Mouse (Mus musculus): Measurements from ENCODE around the gene Cmtr1. TPM values are rescaled to one million over a fixed set of nuclear protein-coding genes. Genes with fewer than 3 reads are reported as not detected.

Cmtr1 gene
- polyA plus RNA-seq, 1 experiment from 2014 or later = 132 TPM

DNA sequence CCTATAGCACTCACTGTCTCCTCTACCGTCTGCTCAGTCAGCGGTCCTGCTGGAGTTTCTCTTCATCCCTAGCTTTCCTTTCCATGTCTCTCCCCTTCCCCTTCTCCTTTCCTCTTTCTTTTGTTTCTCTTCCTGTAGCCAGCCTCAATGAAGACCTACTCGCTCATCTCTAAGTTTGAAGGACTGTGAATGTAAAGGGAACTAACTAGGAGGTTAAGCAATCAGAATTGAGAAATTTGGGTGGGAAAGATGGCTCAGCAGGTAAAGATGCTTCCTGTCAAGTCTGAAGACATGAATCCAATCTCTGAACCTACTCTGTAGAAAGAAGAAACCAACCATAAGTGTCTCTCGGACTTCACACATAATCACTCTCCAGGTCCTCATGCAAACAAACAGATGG lies 12.9 kb downstream of the Cmtr1 start:
- H3K27me3 ChIP-seq = no peaks in the 10 kb centered on the region
- H3K4me1 ChIP-seq (replicated peaks) = peaks cover 7% of the 10 kb centered on the region
- no peak overlapping the region for H3K4me2 ChIP-seq
- no peaks in the 10 kb centered on the region for H3K9me3 ChIP-seq
- no peak overlapping the region for H3K4me3 ChIP-seq
- no peak overlapping the region for H3K9ac ChIP-seq
- 94% methylated on average over 4 of the region's 4 CpGs for WGBS
- no peak overlapping the region for H3K27ac ChIP-seq
- H3K36me3 ChIP-seq = peaks cover 69% of the 10 kb centered on the region
- ATAC-seq (ENCODE audit: low FRiP score) = no peak

DNA sequence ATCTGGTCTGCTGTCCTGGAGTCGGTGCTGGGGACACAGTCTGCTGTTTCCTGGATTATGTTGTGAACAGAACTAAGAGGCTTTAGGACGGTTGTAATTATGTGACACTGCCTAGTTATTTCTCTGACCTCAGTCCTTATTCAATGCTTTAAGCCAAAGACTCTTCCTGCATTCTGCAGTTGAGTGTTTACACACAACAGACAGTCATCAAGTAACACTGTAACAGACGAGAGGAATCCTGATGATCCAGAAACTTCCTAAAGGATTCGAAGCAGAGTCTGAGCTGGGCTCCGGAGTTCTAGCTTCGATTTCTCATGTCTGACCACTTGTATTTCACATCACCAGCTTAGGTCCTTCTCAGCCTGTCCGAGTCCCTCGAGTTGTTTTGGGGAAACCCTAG lies 18.1 kb downstream of the Cmtr1 start:
- Histone ChIP-seq H3K4me3 (no peak overlapping the region), H3K4me1 (replicated peaks) (0 out of 2 replicates have a peak, but pooled peaks cover 13% of the 10 kb centered on the region), H3K27ac (no peak overlapping the region), H3K36me3 (peaks cover 97% of the 10 kb centered on the region), H3K4me2 (no peak overlapping the region), H3K9me3 (no peaks in the 10 kb centered on the region), H3K27me3 (no peaks in the 10 kb centered on the region), H3K9ac (no peak overlapping the region)
- 93% methylated on average over 8 of the region's 8 CpGs for WGBS
- no peak for ATAC-seq (ENCODE audit: low FRiP score)

DNA sequence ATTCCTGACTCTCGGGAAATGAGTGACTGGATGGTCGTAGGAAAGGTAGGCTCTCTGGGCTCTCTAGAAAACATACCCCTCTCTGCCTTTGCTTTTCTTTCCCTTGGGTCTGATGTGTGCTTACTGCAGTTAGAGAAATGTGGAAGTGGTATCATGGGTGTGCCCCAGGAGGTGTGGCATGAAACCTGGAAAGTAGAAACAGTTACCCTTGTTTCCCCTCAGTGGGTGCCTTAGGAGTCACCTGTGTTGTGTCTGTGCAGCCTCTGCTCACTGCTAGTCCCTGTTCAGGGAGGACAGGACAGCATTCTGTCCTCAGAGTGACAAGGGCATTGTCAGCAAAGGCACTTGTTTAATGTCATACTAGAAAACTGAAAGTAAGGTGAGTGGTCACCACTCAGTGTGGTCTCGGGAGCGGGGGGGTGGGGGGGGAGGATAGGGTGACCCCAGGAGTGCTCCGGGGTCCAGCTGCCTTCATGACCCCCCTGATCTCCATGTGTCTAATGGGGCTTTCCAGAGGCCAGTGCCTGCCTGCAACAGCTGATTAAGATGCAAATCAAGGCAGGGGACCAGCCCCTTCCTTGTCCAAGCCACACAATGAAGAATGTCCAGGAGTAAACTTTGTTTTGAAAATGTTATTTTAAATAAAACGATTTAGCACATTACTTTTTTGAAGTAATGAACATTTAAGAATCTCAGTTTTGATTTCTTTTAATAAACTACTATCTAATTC lies 18.8 kb downstream of the Cmtr1 start:
- H3K9me3 ChIP-seq = no peaks in the 10 kb centered on the region
- no peak overlapping the region for H3K27ac ChIP-seq
- H3K4me3 ChIP-seq = no peak overlapping the region
- H3K9ac ChIP-seq = no peak overlapping the region
- peaks cover 97% of the 10 kb centered on the region for H3K36me3 ChIP-seq
- no peaks in the 10 kb centered on the region for H3K27me3 ChIP-seq
- 0 out of 2 replicates have a peak, but pooled peaks cover 13% of the 10 kb centered on the region for H3K4me1 ChIP-seq (replicated peaks)
- ATAC-seq (ENCODE audit: low FRiP score) = no peak
- 83% methylated on average over 6 of the region's 6 CpGs for WGBS
- no peak overlapping the region for H3K4me2 ChIP-seq

DNA sequence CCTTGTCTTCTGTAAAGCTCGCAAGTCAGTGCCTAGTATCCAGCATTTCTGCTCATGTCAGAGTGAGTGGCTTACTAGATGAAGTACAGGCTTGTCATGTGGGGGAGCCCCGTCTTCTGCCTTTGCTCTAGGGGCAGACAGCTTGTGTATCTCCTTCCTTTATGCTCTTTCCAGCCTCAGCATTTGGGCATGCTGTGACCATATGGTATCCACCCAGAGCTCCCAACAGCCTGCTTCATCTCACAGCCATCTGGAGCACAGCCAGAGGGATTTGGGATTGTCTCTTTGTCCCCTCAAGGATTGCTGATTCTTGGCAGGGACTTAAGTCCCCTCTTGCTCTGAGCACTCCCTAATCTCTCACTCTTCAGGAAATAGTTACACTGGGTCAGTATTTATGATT lies 19.8 kb downstream of the Cmtr1 start:
- Histone ChIP-seq H3K27ac (peak overlapping the region; percentile 55), H3K9me3 (no peaks in the 10 kb centered on the region), H3K36me3 (peaks cover 98% of the 10 kb centered on the region), H3K4me1 (replicated peaks) (0 out of 2 replicates have a peak, but pooled peaks cover 13% of the 10 kb centered on the region), H3K9ac (no peak overlapping the region), H3K27me3 (no peaks in the 10 kb centered on the region), H3K4me3 (no peak overlapping the region), H3K4me2 (no peak overlapping the region)
- WGBS = 54% methylated on average over 2 of the region's 2 CpGs
- ATAC-seq (ENCODE audit: low FRiP score) = no peak

DNA sequence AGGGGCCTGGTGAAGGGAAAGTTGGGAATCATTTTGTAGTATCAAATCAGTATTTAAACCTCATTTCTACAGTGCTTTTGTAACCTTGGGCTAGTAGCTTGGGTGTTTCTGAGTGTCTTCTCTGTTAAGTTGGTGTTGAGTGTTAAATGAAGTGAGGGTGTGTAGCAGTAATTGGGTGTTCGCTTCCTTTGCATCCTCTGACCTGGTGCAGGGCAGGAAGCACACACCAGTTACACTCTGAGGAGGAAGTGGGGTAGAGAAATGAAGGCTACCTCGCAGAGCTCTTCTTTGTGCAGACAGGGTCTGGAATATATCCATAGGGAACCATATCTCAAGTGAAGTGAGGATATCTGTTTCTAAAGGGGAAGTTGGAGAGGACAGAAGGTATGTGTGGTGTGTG lies 20.5 kb downstream of the Cmtr1 start:
- Histone ChIP-seq H3K4me1 (replicated peaks) (0 out of 2 replicates have a peak, but pooled peaks cover 13% of the 10 kb centered on the region), H3K4me3 (no peak overlapping the region), H3K9me3 (no peaks in the 10 kb centered on the region), H3K4me2 (no peak overlapping the region), H3K27me3 (no peaks in the 10 kb centered on the region), H3K9ac (no peak overlapping the region), H3K36me3 (peaks cover 98% of the 10 kb centered on the region), H3K27ac (peak overlapping the region; percentile 55; the same call in 1 of the 2 replicates)
- WGBS = 92% methylated on average over 2 of the region's 2 CpGs
- no peak for ATAC-seq (ENCODE audit: low FRiP score)

DNA sequence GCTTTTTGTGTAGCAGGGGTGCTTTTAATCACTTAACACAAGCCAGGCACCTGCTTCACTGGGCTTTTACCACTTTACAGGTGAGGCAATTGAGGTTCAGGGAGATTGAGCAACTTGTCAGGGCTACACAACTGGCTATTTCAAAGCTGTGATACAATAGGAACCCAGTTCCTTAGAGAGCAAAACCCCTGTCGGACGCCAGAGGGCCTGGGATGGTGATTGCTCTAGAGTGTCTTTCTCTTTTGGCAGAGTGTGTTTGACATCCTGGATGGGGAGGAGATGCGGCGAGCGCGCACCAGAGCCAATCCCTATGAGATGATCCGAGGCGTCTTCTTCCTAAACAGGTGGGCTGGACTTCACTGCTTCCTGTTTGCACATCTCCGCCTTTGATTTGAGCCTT lies 21.3 kb downstream of the Cmtr1 start:
- Histone ChIP-seq H3K4me3 (no peak overlapping the region), H3K4me1 (replicated peaks) (0 out of 2 replicates have a peak, but pooled peaks cover 13% of the 10 kb centered on the region), H3K27me3 (no peaks in the 10 kb centered on the region), H3K9me3 (no peaks in the 10 kb centered on the region), H3K9ac (no peak overlapping the region), H3K27ac (no peak overlapping the region), H3K36me3 (peaks cover 98% of the 10 kb centered on the region), H3K4me2 (no peak overlapping the region)
- ATAC-seq (ENCODE audit: low FRiP score) = no peak
- WGBS = 96% methylated on average over 9 of the region's 9 CpGs

DNA sequence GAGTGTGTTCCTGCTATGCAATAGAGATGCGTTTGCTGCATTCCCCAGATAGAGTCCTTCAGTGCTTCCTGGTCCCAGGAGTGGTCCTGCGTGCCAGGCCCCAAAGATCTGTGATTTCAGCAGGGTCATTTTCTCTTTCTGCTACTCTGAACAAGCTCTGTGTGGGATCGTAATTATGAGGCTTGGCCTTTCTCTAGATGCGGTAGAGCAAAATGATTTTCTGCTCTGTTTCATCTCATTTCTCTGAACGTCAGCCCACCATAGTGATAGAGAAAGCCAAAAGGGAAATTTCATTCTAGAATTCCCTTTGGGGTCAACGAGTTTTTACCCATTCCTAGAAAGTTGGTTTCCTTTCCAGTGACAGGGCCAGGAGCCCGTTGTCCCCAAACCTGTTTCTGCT lies 21.9 kb downstream of the Cmtr1 start:
- no peak overlapping the region for H3K27ac ChIP-seq
- no peak overlapping the region for H3K4me2 ChIP-seq
- 74% methylated on average over 7 of the region's 7 CpGs for WGBS
- H3K9ac ChIP-seq = no peak overlapping the region
- peaks cover 96% of the 10 kb centered on the region for H3K36me3 ChIP-seq
- no peak for ATAC-seq (ENCODE audit: low FRiP score)
- no peak overlapping the region for H3K4me3 ChIP-seq
- no peaks in the 10 kb centered on the region for H3K27me3 ChIP-seq
- 0 out of 2 replicates have a peak, but pooled peaks cover 13% of the 10 kb centered on the region for H3K4me1 ChIP-seq (replicated peaks)
- no peaks in the 10 kb centered on the region for H3K9me3 ChIP-seq

DNA sequence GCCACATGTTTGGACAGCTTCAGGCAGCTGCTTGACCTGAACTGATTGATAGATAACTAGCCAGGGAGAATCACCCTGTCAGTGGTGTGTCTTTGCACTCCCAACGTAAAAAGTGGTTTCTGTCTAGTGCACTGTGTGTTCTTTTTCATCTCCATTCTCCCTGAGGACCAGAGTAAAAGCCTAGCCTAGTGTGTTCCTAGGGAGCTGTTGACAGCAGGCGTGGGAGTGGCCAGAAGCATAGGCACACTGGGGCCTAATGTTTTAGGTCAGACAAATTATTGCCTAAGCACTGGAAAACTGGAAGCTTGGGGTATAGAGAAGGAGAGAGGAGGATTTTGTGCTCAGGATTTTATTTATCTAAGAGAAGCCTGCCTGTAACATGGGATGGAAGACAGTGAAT lies 22.7 kb downstream of the Cmtr1 start:
- WGBS = 73% methylated on average over 2 of the region's 2 CpGs
- peaks cover 95% of the 10 kb centered on the region for H3K36me3 ChIP-seq
- 0 out of 2 replicates have a peak, but pooled peaks cover 13% of the 10 kb centered on the region for H3K4me1 ChIP-seq (replicated peaks)
- H3K27ac ChIP-seq = no peak overlapping the region
- H3K4me2 ChIP-seq = no peak overlapping the region
- no peaks in the 10 kb centered on the region for H3K27me3 ChIP-seq
- H3K9me3 ChIP-seq = no peaks in the 10 kb centered on the region
- no peak overlapping the region for H3K4me3 ChIP-seq
- H3K9ac ChIP-seq = no peak overlapping the region
- no peak for ATAC-seq (ENCODE audit: low FRiP score)

DNA sequence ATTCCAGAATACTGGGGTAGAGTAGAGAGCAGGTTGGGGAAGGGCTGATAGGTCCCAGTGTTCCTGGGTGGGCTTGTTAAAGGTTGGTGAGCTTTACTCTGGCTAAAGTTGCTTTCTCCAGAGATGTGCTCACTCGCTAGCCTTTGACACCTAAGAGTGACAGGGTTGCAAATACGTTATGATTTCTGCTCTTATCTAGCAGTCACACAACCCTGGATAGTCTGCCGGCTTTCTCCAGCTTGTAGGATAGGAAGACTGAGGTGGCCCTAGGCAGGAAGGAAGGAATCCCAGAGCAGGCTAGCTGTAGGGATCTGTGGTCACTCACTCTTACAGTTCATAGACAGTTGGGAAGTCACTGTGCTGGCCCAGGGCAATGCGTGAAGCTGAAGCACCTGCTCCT lies 23.9 kb downstream of the Cmtr1 start:
- Histone ChIP-seq H3K9ac (no peak overlapping the region), H3K27ac (no peak overlapping the region), H3K9me3 (no peaks in the 10 kb centered on the region), H3K36me3 (peaks cover 92% of the 10 kb centered on the region), H3K4me3 (no peak overlapping the region), H3K27me3 (no peaks in the 10 kb centered on the region), H3K4me2 (no peak overlapping the region), H3K4me1 (replicated peaks) (0 out of 2 replicates have a peak, but pooled peaks cover 13% of the 10 kb centered on the region)
- 95% methylated on average over 4 of the region's 4 CpGs for WGBS
- ATAC-seq (ENCODE audit: low FRiP score) = no peak

DNA sequence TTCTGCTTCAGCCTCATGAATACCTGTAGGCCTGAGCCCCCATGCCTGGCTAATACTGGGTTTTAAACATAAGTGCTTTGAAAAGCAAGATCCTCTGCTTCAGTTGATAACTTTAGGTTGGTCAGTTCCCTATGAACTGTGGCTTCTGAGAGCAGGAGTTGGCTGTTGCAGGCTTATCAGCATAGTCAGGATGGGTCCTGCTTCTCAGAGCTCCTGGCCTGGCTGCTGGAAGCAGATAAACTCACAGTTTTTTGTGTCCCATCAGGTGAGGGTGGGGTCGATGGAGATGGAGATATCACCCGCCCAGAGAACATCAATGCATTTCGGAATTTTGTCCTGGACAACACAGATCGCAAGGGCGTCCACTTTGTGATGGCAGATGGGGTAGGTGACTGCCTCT lies 26.4 kb downstream of the Cmtr1 start:
- no peaks in the 10 kb centered on the region for H3K27me3 ChIP-seq
- H3K4me2 ChIP-seq = no peak overlapping the region
- 96% methylated on average over 5 of the region's 5 CpGs for WGBS
- no peak overlapping the region for H3K27ac ChIP-seq
- H3K4me1 ChIP-seq (replicated peaks) = 0 out of 2 replicates have a peak, but pooled peaks cover 3% of the 10 kb centered on the region
- no peak for ATAC-seq (ENCODE audit: low FRiP score)
- H3K4me3 ChIP-seq = no peak overlapping the region
- peaks cover 92% of the 10 kb centered on the region for H3K36me3 ChIP-seq
- no peaks in the 10 kb centered on the region for H3K9me3 ChIP-seq
- H3K9ac ChIP-seq = no peak overlapping the region

DNA sequence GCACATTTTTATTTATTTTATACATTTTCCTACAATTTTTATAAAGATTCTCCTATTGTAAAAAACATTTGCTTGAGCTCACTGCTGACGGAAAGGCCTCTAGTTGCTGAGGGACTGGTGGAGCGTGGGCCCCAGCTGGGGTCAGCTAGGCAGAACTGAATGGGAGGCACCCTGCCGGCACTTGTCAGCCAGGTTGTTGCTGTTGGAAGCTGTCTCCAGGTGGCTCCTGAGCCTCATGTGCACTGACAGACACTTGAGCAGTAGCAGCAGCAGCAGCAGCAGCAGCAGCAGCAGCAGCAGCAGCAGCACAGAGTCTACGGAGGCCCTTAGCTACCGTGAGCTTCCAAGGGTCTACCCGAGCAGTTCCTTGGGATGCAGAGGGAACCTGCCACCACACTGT lies 27.0 kb downstream of the Cmtr1 start:
- WGBS = 77% methylated on average over 6 of the region's 6 CpGs
- Histone ChIP-seq H3K27ac (peak overlapping the region; percentile 40; the same call in 1 of the 2 replicates), H3K36me3 (peaks cover 88% of the 10 kb centered on the region), H3K4me3 (no peak overlapping the region), H3K9me3 (no peaks in the 10 kb centered on the region), H3K4me1 (replicated peaks) (0 out of 2 replicates have a peak, but pooled peaks cover 3% of the 10 kb centered on the region), H3K27me3 (no peaks in the 10 kb centered on the region), H3K4me2 (no peak overlapping the region), H3K9ac (no peak overlapping the region)
- no peak for ATAC-seq (ENCODE audit: low FRiP score)

DNA sequence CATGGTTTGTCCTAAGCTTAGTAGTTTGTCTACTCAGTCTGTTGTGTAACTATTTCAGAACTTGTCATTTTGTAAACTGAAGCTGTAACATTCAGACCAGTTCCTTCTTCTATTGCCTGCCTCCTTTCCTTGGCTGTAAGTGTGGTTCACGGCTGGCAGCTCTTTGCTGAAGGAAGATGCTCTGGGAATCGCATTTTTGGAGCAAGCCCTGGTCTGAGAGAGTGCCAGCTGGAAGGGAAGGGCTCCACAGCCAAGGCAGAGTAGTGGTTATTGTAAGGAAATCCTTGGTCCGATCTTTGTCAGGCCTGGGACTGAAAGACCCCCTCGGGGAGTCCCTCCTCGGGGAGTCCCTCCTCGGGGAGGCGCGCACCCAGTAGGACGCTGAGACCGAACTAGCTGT lies 28.2 kb downstream of the Cmtr1 start:
- WGBS = 94% methylated on average over 10 of the region's 10 CpGs
- H3K27me3 ChIP-seq = no peaks in the 10 kb centered on the region
- no peak for ATAC-seq (ENCODE audit: low FRiP score)

DNA sequence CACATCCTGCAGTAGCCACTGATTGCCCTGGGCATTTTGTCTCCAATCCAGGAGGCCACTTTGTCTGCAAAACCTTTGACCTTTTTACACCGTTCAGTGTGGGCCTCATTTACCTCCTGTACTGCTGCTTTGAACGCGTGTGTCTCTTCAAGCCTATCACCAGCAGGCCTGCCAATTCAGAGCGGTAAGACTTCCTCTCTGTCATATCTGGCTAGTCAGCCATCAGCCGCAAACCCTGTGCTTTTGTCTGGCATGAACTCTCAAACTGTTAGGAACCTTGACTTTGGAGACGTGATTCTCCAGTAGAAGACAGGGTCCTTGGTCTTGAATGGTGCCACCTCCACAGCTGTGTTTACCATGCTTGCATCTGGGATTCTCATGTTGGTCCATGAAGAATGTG lies 29.9 kb downstream of the Cmtr1 start:
- Histone ChIP-seq H3K27ac (no peak overlapping the region), H3K36me3 (peaks cover 78% of the 10 kb centered on the region), H3K27me3 (no peaks in the 10 kb centered on the region), H3K4me3 (no peak overlapping the region), H3K4me1 (replicated peaks) (no peaks in the 10 kb centered on the region), H3K9me3 (no peaks in the 10 kb centered on the region), H3K9ac (no peak overlapping the region), H3K4me2 (no peak overlapping the region)
- no peak for ATAC-seq (ENCODE audit: low FRiP score)
- 91% methylated on average over 6 of the region's 6 CpGs for WGBS

More for the DNA sequence above, 28.2 kb downstream of the Cmtr1 start:
- Histone ChIP-seq H3K36me3 (peaks cover 78% of the 10 kb centered on the region), H3K4me2 (no peak overlapping the region), H3K9ac (no peak overlapping the region), H3K4me1 (replicated peaks) (no peaks in the 10 kb centered on the region), H3K27ac (no peak overlapping the region), H3K4me3 (no peak overlapping the region), H3K9me3 (no peaks in the 10 kb centered on the region)
